Mouse (Mus musculus) bone marrow macrophage, adult 2 months (primary cell): Measurements from ENCODE around the gene Tm4sf5.

ENCODE experiments used
- CTCF ChIP-seq: IDR thresholded peaks from 2 replicates; pipeline ENCODE4 v1.5.1; 2012; ENCODE audit warnings: low read depth, mild to moderate bottlenecking, low read length, moderate library complexity
- POLR2A ChIP-seq: IDR thresholded peaks from 2 replicates; pipeline ENCODE4 v1.6.1; 2012; ENCODE audit warnings: mild to moderate bottlenecking, low read depth, low read length, borderline replicate concordance

DNA sequence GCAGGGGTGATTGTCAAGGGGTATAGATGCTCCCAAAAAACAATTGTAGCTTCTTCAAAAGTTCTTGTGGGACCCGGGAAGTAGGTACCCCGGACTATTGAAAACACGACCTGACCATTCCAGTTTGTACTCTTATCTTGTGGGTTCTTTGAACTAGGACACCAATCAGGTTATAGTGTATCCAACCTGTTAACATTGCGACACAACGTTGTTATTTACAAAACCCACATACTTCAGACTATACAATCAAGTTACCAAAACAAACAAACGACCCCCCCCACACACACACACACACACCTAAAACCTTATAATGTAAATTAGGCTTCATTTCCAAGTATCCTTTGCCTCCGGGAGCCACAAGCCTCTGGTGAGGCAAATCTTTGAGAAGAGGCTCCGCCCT is 19.7 kb downstream of the Tm4sf5 start:
- TF ChIP-seq POLR2A = no peak
- no peak for TF ChIP-seq CTCF
